Mouse (Mus musculus) G1E (cell line): ENCODE data around the gene BC048562.

Experiments
- CTCF ChIP-seq: IDR thresholded peaks from 2 replicates; pipeline ENCODE4 v1.5.1; 2012; ENCODE audit warnings: low read depth, low read length, inconsistent platforms, mixed read lengths
- TAL1 ChIP-seq: conservative IDR thresholded peaks from 2 replicates; pipeline ENCODE4 v1.6.1; 2012; ENCODE audit warnings: low read depth, low read length, inconsistent platforms, mixed read lengths

DNA sequence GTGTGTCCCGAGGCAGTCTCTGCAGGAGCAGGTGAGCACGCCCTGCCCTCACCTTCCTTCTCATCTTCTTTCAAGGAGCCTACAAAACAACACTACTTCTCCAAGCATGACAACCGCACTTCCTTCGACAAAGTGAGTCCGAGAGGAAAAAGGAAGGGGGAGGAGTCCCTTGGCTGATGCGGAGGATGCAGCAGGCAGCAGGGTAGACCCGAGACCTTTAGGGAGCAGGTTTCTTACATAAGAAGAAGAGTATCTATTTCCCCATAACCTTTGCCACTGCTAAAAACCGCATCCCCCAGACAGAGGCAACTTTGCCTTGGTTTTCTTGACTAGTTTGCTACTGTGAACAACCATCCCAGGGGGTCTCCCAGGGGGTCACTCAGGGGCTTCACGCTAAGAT is 8.8 kb downstream of the BC048562 start:
- TF ChIP-seq CTCF = no peak
- no peak for TF ChIP-seq TAL1
